Mouse (Mus musculus): ENCODE data around the gene Oca2. TPM values are rescaled to one million over a fixed set of nuclear protein-coding genes. Genes with fewer than 3 reads are reported as not detected.
A peak's percentile ranks its signal among the peaks of the same experiment; 100 is the strongest.

Oca2 gene
- polyA plus RNA-seq, 1 experiment from 2014 or later = 0.75 TPM

DNA sequence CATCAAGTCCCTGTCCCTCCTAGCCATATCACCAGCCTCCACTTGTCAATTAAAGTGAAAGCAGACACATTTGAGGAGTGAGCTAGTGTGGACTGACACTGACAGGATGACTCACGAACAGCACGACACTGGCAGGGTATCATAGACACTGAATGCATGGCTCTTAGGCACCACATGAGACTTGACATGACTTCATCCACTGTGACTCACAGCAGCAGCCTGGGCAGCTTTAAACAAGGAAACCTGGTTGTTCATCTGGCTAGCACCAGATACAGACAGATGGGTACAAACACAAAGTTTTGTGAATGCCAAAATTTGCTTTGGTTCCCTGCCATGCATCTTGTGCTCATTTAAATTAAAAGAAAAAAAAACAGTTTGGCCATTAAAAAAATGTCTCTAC lies 182.4 kb downstream of the Oca2 start:
- Histone ChIP-seq H3K4me3 (ENCODE audit: low read depth, low read length) (no peak overlapping the region), H3K9ac (ENCODE audit: low read length) (no peak overlapping the region), H3K27me3 (replicated peaks; ENCODE audit: control insufficient read depth, insufficient read depth, low read length) (no peaks in the 10 kb centered on the region), H3K4me1 (ENCODE audit: control insufficient read depth, insufficient read depth, low read length) (peaks cover 5% of the 10 kb centered on the region; the same call in 1 of the 2 replicates), H3K36me3 (ENCODE audit: control insufficient read depth, insufficient read depth, low read length) (no peaks in the 10 kb centered on the region), H3K27ac (ENCODE audit: low read depth, low read length) (no peak overlapping the region), H3K9me3 (replicated peaks; ENCODE audit: control insufficient read depth, low read length) (peaks cover 3% of the 10 kb centered on the region; the same call in 1 of the 2 replicates), H3K4me2 (ENCODE audit: low read length) (no peak overlapping the region)
- ATAC-seq (peak; percentile 47), DNase-seq (ENCODE audit: low spot score) (peak; percentile 60)
- 65% methylated on average over 2 of the region's 2 CpGs for WGBS

DNA sequence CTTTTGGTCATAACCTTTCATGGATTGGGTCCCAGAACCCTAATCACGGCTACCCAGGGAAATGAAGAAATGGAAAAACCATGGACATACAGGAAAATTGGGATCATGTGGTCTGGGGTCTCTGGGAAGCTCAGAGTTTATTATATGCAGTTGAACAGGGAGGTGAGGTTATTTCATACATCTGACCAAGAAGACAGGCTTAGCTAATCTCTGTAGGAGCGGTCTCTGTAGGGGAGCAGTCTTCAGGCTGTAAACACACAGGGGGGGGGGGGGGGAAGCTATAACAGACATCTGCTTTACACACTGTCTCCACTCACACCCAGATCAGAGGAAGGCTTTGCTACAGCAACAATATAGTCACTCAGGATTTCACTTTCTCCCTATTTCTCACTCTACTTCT lies 184.0 kb downstream of the Oca2 start:
- Histone ChIP-seq H3K36me3 (ENCODE audit: control insufficient read depth, insufficient read depth, low read length) (no peaks in the 10 kb centered on the region), H3K27ac (ENCODE audit: low read depth, low read length) (no peak overlapping the region), H3K4me1 (ENCODE audit: control insufficient read depth, insufficient read depth, low read length) (peaks cover 5% of the 10 kb centered on the region; the same call in 1 of the 2 replicates), H3K4me2 (ENCODE audit: low read length) (no peak overlapping the region), H3K9ac (ENCODE audit: low read length) (no peak overlapping the region), H3K27me3 (replicated peaks; ENCODE audit: control insufficient read depth, insufficient read depth, low read length) (no peaks in the 10 kb centered on the region), H3K4me3 (ENCODE audit: low read depth, low read length) (no peak overlapping the region), H3K9me3 (replicated peaks; ENCODE audit: control insufficient read depth, low read length) (no peaks in the 10 kb centered on the region)
- 78% methylated on average over 2 of the region's 2 CpGs for WGBS
- DNase-seq (ENCODE audit: low spot score) (no peak), ATAC-seq (no peak)

DNA sequence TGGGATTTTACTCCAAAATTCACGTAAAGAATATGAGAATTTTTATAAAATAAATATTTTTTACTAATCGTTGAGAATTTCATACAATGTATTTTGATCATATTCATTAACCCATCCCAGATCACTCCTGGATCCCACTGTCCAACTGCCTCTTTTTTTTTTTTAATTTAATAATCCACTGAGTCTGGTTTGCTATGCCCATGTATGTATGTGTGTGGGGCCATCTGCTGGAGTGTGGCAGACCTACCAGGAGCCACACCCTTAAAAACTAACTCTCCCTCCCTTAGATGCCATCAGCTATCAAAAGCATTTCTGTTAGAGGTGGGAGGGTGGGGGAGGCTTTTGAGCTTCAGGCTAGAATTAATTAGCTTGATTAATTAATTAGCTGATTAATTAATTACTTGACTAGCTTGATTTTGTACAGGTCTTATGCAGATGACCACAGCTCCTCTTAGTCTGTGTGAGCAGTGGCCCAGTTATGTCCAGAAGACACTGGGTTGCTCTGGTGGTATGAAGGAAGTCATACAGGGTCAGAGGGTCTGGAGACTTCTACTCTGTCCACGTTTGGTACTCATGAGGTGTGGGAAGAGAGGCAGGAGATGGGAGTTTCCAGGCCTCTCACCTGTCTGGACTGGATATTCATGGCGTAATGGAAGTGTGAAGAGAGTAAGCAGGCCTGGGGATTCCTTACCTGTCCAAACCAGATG lies 221.4 kb downstream of the Oca2 start:
- H3K27ac ChIP-seq (ENCODE audit: low read depth, low read length) = no peak overlapping the region
- H3K27me3 ChIP-seq (replicated peaks; ENCODE audit: control insufficient read depth, insufficient read depth, low read length) = no peaks in the 10 kb centered on the region
- ATAC-seq (no peak), DNase-seq (ENCODE audit: low spot score) (peak; percentile 1)
- H3K9me3 ChIP-seq (replicated peaks; ENCODE audit: control insufficient read depth, low read length) = no peaks in the 10 kb centered on the region
- H3K4me3 ChIP-seq (ENCODE audit: low read depth, low read length) = no peak overlapping the region
- H3K9ac ChIP-seq (ENCODE audit: low read length) = no peak overlapping the region
- 83% methylated on average over 4 of the region's 4 CpGs for WGBS
- H3K4me1 ChIP-seq (ENCODE audit: control insufficient read depth, insufficient read depth, low read length) = no peaks in the 10 kb centered on the region
- no peak overlapping the region for H3K4me2 ChIP-seq (ENCODE audit: low read length)
- H3K36me3 ChIP-seq (ENCODE audit: control insufficient read depth, insufficient read depth, low read length) = no peaks in the 10 kb centered on the region

DNA sequence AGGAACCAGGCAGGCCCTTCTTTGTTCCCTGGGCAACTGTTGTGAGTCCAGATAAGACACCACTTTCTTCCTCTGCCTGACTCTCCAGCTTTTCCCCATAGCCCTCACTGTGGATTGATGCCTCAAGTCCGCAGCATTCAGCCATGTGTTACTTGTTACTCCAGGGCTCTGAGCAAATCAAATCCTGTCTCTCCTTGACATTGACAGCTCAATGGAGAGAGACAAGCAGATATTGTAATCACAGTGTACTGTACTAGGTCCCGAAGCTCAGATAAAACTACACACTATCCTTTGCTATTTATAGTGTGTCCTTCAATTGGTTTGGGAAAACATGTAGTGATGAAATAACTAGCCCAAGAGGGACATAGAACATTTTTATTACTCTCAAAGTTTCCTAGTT lies 258.7 kb downstream of the Oca2 start:
- Histone ChIP-seq H3K9me3 (replicated peaks; ENCODE audit: control insufficient read depth, low read length) (no peaks in the 10 kb centered on the region), H3K4me3 (ENCODE audit: low read depth, low read length) (no peak overlapping the region), H3K4me2 (ENCODE audit: low read length) (no peak overlapping the region), H3K27me3 (replicated peaks; ENCODE audit: control insufficient read depth, insufficient read depth, low read length) (no peaks in the 10 kb centered on the region), H3K4me1 (ENCODE audit: control insufficient read depth, insufficient read depth, low read length) (no peaks in the 10 kb centered on the region), H3K27ac (ENCODE audit: low read depth, low read length) (no peak overlapping the region), H3K9ac (ENCODE audit: low read length) (no peak overlapping the region), H3K36me3 (ENCODE audit: control insufficient read depth, insufficient read depth, low read length) (no peaks in the 10 kb centered on the region)
- ATAC-seq (no peak), DNase-seq (ENCODE audit: low spot score) (no peak)
- 89% methylated on average over 2 of the region's 2 CpGs for WGBS

DNA sequence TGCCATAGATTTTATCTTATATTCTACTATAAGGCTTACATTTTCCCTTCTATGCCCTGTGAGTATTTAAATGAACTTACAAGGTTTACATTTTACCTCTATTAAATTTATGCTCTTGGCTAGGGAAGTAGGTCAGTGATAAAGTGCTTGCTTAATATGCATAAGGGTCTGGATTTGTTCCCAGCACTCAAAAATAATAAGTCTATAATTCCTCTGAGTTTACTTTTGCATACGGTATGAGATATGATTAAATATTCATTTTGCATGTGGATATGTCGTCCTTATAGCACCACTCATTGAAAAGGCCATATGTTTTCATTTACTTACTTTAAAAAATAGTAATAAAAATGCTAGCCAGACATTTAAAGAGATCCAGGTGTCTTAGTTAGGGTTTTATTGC lies 259.8 kb downstream of the Oca2 start:
- no peak overlapping the region for H3K4me2 ChIP-seq (ENCODE audit: low read length)
- no peak overlapping the region for H3K4me3 ChIP-seq (ENCODE audit: low read depth, low read length)
- H3K4me1 ChIP-seq (ENCODE audit: control insufficient read depth, insufficient read depth, low read length) = no peaks in the 10 kb centered on the region
- WGBS = 87% methylated on average over 2 of the region's 2 CpGs
- no peaks in the 10 kb centered on the region for H3K27me3 ChIP-seq (replicated peaks; ENCODE audit: control insufficient read depth, insufficient read depth, low read length)
- H3K9ac ChIP-seq (ENCODE audit: low read length) = no peak overlapping the region
- no peaks in the 10 kb centered on the region for H3K9me3 ChIP-seq (replicated peaks; ENCODE audit: control insufficient read depth, low read length)
- ATAC-seq (no peak), DNase-seq (ENCODE audit: low spot score) (no peak)
- no peak overlapping the region for H3K27ac ChIP-seq (ENCODE audit: low read depth, low read length)
- no peaks in the 10 kb centered on the region for H3K36me3 ChIP-seq (ENCODE audit: control insufficient read depth, insufficient read depth, low read length)

DNA sequence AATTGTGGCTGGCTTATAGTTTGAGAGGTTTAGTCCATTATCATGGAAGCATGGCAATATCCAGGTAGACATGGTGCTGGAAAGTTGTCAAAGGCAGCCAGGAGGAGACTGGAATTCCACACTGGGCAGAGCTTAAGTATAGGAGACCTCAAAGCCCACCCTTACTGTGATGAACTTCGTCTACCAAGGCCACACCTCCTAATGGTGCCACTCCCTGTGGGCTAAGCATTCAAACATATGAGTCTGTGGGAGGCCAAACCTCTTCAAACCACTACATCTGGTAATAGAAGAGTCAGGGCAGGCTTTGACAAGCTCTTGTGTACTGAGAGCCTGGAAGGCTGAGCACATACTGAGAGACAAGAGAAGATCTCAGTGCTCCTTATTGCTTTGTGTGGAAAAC lies 260.2 kb downstream of the Oca2 start:
- no peaks in the 10 kb centered on the region for H3K4me1 ChIP-seq (ENCODE audit: control insufficient read depth, insufficient read depth, low read length)
- ATAC-seq (no peak), DNase-seq (ENCODE audit: low spot score) (no peak)
- H3K9ac ChIP-seq (ENCODE audit: low read length) = no peak overlapping the region
- H3K9me3 ChIP-seq (replicated peaks; ENCODE audit: control insufficient read depth, low read length) = no peaks in the 10 kb centered on the region
- no peak overlapping the region for H3K27ac ChIP-seq (ENCODE audit: low read depth, low read length)
- 36% methylated on average over 1 of the region's 1 CpGs for WGBS
- no peaks in the 10 kb centered on the region for H3K36me3 ChIP-seq (ENCODE audit: control insufficient read depth, insufficient read depth, low read length)
- H3K4me3 ChIP-seq (ENCODE audit: low read depth, low read length) = no peak overlapping the region
- no peak overlapping the region for H3K4me2 ChIP-seq (ENCODE audit: low read length)
- H3K27me3 ChIP-seq (replicated peaks; ENCODE audit: control insufficient read depth, insufficient read depth, low read length) = no peaks in the 10 kb centered on the region

DNA sequence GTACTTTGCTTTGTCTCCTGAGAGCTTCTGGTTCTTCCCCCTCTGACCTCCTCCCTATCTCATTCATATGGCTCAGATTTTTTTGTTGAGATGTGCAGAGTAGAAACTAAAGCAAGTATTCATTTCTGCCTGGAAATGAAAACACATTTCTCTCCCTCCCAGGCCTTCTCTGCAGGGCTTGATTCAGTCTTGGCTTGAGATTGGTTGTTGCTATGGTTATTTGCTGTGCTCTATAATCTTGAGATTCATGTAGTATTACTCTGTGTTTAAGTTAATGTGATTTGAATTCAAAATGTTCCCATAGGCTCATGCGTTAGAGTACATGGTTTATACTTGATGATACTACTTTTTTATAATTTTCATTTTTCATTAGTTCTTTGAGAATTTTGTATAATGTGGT lies 260.9 kb downstream of the Oca2 start:
- no peak overlapping the region for H3K4me3 ChIP-seq (ENCODE audit: low read depth, low read length)
- H3K9me3 ChIP-seq (replicated peaks; ENCODE audit: control insufficient read depth, low read length) = no peaks in the 10 kb centered on the region
- H3K9ac ChIP-seq (ENCODE audit: low read length) = no peak overlapping the region
- WGBS = 89% methylated on average over 1 of the region's 1 CpGs
- no peak overlapping the region for H3K4me2 ChIP-seq (ENCODE audit: low read length)
- DNase-seq (ENCODE audit: low spot score) (peak; percentile 22), ATAC-seq (no peak)
- no peaks in the 10 kb centered on the region for H3K27me3 ChIP-seq (replicated peaks; ENCODE audit: control insufficient read depth, insufficient read depth, low read length)
- no peaks in the 10 kb centered on the region for H3K4me1 ChIP-seq (ENCODE audit: control insufficient read depth, insufficient read depth, low read length)
- no peaks in the 10 kb centered on the region for H3K36me3 ChIP-seq (ENCODE audit: control insufficient read depth, insufficient read depth, low read length)
- H3K27ac ChIP-seq (ENCODE audit: low read depth, low read length) = no peak overlapping the region

DNA sequence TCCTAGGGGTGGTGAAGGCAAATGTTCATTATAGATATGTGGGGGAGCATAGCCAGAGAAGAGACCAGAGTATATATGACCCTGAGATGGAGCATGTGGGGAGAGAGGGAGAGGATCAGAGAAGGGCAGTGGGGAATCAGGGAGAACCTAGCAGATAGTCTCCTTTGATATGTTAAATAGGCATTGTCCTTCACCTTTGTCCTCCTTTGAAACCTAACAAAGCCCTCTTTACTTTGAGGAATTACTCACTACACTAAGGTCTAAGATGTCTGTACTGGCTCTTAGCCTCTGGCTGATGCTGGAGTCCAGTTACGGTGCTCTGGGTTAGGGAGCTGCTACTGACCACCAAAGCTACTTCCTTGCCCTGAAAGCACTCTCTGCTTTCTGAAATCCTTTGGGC lies 279.0 kb downstream of the Oca2 start:
- ATAC-seq = no peak
- no peaks in the 10 kb centered on the region for H3K9me3 ChIP-seq (replicated peaks; ENCODE audit: control insufficient read depth, low read length)
- no peak overlapping the region for H3K4me3 ChIP-seq (ENCODE audit: low read depth, low read length)
- no peak overlapping the region for H3K9ac ChIP-seq (ENCODE audit: low read length)
- no peak for DNase-seq (ENCODE audit: low spot score)
- H3K4me1 ChIP-seq (ENCODE audit: control insufficient read depth, insufficient read depth, low read length) = no peaks in the 10 kb centered on the region
- H3K36me3 ChIP-seq (ENCODE audit: control insufficient read depth, insufficient read depth, low read length) = no peaks in the 10 kb centered on the region
- no peak overlapping the region for H3K4me2 ChIP-seq (ENCODE audit: low read length)
- H3K27ac ChIP-seq (ENCODE audit: low read depth, low read length) = no peak overlapping the region
- H3K27me3 ChIP-seq (replicated peaks; ENCODE audit: control insufficient read depth, insufficient read depth, low read length) = no peaks in the 10 kb centered on the region
- 13% methylated on average over 1 of the region's 1 CpGs for WGBS

DNA sequence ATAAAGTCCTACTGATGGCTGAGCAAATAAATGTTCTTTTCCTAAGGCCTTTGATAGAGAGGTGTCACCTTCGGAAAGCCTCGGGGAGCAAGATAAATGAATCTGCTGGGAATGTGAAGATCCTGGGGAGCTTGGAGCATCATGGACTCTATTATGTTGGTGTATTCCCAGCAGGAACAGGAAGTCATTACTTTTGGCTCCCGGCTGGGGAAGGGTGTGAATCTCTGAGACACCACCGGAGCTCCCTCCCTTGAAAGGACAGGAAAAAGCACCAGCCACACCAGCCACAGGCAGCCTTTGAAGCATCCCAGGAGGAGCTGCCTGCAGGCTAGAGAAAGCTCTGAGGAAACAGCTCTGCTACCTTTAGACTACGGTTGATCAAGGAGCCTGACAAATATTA lies 280.2 kb downstream of the Oca2 start:
- no peaks in the 10 kb centered on the region for H3K9me3 ChIP-seq (replicated peaks; ENCODE audit: control insufficient read depth, low read length)
- no peak overlapping the region for H3K27ac ChIP-seq (ENCODE audit: low read depth, low read length)
- H3K4me2 ChIP-seq (ENCODE audit: low read length) = no peak overlapping the region
- no peaks in the 10 kb centered on the region for H3K36me3 ChIP-seq (ENCODE audit: control insufficient read depth, insufficient read depth, low read length)
- 20% methylated on average over 5 of the region's 5 CpGs for WGBS
- no peak for ATAC-seq
- no peak overlapping the region for H3K4me3 ChIP-seq (ENCODE audit: low read depth, low read length)
- no peaks in the 10 kb centered on the region for H3K27me3 ChIP-seq (replicated peaks; ENCODE audit: control insufficient read depth, insufficient read depth, low read length)
- no peak for DNase-seq (ENCODE audit: low spot score)
- H3K4me1 ChIP-seq (ENCODE audit: control insufficient read depth, insufficient read depth, low read length) = no peaks in the 10 kb centered on the region
- H3K9ac ChIP-seq (ENCODE audit: low read length) = no peak overlapping the region
